Mouse (Mus musculus) lung, embryonic 16.5 days (tissue): ENCODE measurements around the gene Rab25. TPM values are rescaled to one million over a fixed set of nuclear protein-coding genes. Genes with fewer than 3 reads are reported as not detected.
A peak's percentile ranks its signal among the peaks of the same experiment; 100 is the strongest.
"Not testable (repeated sequence)": the region's sequence is repeated elsewhere in the genome, so short reads cannot be mapped to it uniquely, and the experiment has no call there.

ENCODE experiments used
- ATAC-seq: fragments of 200-750 bp; cut with Nextera tagmentation; 2 replicates; pipeline ENCODE4 v1.8.0; 2017; ENCODE audit warnings: low read depth, mild to moderate bottlenecking, moderate library complexity
- H3K27ac ChIP-seq: fragments of 300-500 bp; sonication (generic); 2 replicates; pipeline ENCODE4 v1.5.1; 2014; ENCODE audit warnings: mild to moderate bottlenecking, control low read depth, low read length
- H3K27me3 ChIP-seq: fragments of 300-500 bp; sonication (generic); 2 replicates; pipeline ENCODE4 v1.6.1; 2014; ENCODE audit warnings: low read depth, low read length, mixed read lengths; ENCODE audit not compliant: control insufficient read depth, insufficient read depth
- H3K36me3 ChIP-seq: fragments of 300-500 bp; sonication (generic); 2 replicates; pipeline ENCODE4 v1.6.1; 2014; ENCODE audit warnings: low read length; ENCODE audit not compliant: control insufficient read depth, insufficient read depth
- H3K4me1 ChIP-seq: fragments of 300-500 bp; sonication (generic); replicated peaks from 2 replicates; pipeline ENCODE4 v1.6.1; 2014; ENCODE audit warnings: low read length, mixed read lengths; ENCODE audit not compliant: control insufficient read depth, insufficient read depth
- H3K4me2 ChIP-seq: fragments of 300-500 bp; sonication (generic); 2 replicates; pipeline ENCODE4 v1.6.1; 2014; ENCODE audit warnings: low read depth, low read length, control low read depth
- H3K4me3 ChIP-seq: fragments of 300-500 bp; sonication (generic); 2 replicates; pipeline ENCODE4 v1.5.1; 2014; ENCODE audit warnings: mild to moderate bottlenecking, low read length, control low read depth
- H3K9ac ChIP-seq: fragments of 300-500 bp; sonication (generic); 2 replicates; pipeline ENCODE4 v1.6.1; 2014; ENCODE audit warnings: low read length, control low read depth
- H3K9me3 ChIP-seq: fragments of 300-500 bp; sonication (generic); 2 replicates; pipeline ENCODE4 v1.6.1; 2016; ENCODE audit warnings: low read length; ENCODE audit not compliant: control insufficient read depth
- WGBS: fragments of 180-500 bp; shearing (Covaris S2); extraction: QIAGEN DNeasy Blood & Tissue Kit; methylation state at CpG from one replicate; pipeline ENCODE4 v1.1.7; 2014; 5-methylcytosine and 5-hydroxymethylcytosine counted together
- polyA plus RNA-seq: library from polyadenylated mRNA; unstranded; fragments of >200 nt; fragmentation: Nextera tagmentation; extraction: Ambion mirVana; gene quantifications from 2 replicates; pipeline ENCODE4 v1.2.1, GENCODE M21; 2015

Gene Rab25
- polyA plus RNA-seq, 1 experiment from 2014 or later: 48.0 TPM

DNA sequence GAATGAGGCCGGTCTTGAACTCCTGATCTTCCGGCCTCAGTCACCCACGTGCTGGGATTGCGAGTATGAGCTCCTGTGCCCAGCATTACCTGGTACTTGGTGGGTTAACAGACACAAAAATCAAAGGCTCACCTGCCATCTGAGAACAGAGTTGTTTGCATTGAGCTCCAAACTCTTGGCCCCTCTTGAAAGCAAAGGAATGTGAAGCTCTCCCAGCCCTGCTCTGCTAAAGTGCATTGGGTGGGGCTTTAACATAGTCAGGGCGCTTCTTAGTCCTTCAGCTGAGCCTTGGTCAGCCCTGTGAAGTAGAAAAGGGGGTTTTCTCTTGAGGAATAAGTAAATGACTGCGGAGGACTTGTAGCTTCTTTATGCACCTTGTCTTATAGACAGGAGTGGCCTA, 37.7 kb upstream of the Rab25 start:
- Histone ChIP-seq H3K27me3 (no peaks in the 10 kb centered on the region), H3K9ac (no peak overlapping the region), H3K4me2 (no peak overlapping the region), H3K9me3 (no peaks in the 10 kb centered on the region), H3K27ac (peak overlapping the region; percentile 85), H3K36me3 (peaks cover 36% of the 10 kb centered on the region), H3K4me3 (no peak overlapping the region), H3K4me1 (peaks cover 3% of the 10 kb centered on the region; the same call in 1 of the 2 replicates)
- WGBS: 69% methylated on average over 6 of the region's 6 CpGs
- ATAC-seq: peak; percentile 88

GRCm38 (mm10) chr3:88579454-88580117, 31.5 kb upstream of the Rab25 start:
- H3K4me1 ChIP-seq: peaks cover 10% of the 10 kb centered on the region
- H3K9ac ChIP-seq: peak overlapping the region; percentile 96
- peak overlapping the region; percentile 100 for H3K4me3 ChIP-seq
- H3K27ac ChIP-seq: peak overlapping the region; percentile 84
- WGBS: under 1% methylated on average over 34 of the region's 34 CpGs
- peak overlapping the region; percentile 91 for H3K4me2 ChIP-seq
- peak; percentile 91 for ATAC-seq
- H3K9me3 ChIP-seq: no peaks in the 10 kb centered on the region
- H3K36me3 ChIP-seq: peaks cover 23% of the 10 kb centered on the region
- H3K27me3 ChIP-seq: no peaks in the 10 kb centered on the region

DNA sequence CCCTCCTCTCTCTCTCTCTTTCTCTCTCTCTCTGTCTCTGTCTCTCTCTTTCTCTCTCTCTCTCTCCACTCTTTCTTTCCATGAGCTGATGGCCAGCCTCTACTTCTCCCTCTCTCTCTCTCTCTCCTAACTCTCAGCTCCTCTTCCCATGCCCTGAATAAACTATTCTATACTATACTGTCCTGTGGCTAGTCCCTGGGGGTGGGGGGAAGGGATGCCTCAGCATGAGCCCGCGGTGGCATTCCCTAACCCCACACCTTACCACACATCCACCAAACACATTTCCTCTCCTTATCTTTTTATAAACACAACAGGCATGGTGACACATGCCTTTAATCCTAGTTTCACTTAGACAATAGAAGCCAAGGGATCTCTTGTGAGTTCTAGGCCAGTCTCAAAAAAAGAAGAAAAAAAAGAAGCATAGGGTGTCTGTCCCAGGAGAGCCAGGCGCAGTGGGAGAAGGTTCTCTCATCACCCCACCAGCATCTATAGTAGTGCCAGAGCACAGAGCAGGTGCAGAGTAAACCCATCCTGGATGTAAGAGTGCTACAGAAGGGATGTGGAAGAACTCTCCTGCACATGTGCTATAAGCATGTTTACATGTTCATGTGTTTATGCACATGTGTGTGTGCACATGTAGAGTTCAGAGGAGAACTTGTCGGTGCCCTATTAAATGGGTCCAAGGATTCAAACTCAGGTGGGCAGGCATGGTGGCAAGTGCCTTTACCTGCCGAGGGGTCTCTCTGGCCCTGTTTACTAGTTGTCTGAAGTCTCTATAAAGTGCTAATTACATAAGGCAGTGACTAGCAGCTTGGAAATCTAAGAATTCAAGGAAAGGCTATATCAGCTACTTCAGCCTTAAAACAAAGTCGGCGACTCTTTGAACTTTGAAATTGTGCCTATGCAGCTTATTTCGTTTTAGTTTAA, 30.7 kb upstream of the Rab25 start:
- peaks cover 10% of the 10 kb centered on the region for H3K4me1 ChIP-seq
- H3K36me3 ChIP-seq: peaks cover 21% of the 10 kb centered on the region
- H3K27me3 ChIP-seq: no peaks in the 10 kb centered on the region
- H3K4me3 ChIP-seq: peak overlapping the region; percentile 100
- no peak overlapping the region for H3K27ac ChIP-seq
- H3K9ac ChIP-seq: peak overlapping the region; percentile 96
- no peaks in the 10 kb centered on the region for H3K9me3 ChIP-seq
- H3K4me2 ChIP-seq: peak overlapping the region; percentile 91
- peak; percentile 9; the same call in 1 of the 2 replicates for ATAC-seq
- WGBS: 45% methylated on average over 8 of the region's 8 CpGs

DNA sequence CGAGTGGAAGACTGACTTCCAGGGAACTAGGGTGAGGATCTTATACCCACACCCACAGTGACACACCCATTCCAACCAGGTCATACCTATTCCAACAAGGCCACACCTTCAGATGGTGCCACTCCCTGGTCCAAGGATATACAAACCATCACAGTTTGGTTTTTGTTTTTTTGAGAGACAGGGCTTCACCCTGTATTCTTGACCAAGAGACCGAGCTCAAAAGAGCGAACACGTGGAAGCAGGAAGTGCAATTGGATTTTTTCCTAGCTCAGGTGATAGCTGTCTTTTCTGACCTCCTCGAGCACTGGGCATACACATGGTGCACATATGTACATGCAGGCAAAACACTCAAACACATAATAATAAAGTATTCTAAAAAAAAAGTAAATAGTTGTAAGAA, 29.7 kb upstream of the Rab25 start:
- H3K4me2 ChIP-seq, H3K27ac ChIP-seq, H3K4me1 ChIP-seq, H3K9me3 ChIP-seq, H3K4me3 ChIP-seq, H3K9ac ChIP-seq, H3K27me3 ChIP-seq, ATAC-seq: not testable (repeated sequence)
- 82% methylated on average over 5 of the region's 5 CpGs for WGBS
- H3K36me3 ChIP-seq: peaks cover 12% of the 10 kb centered on the region

DNA sequence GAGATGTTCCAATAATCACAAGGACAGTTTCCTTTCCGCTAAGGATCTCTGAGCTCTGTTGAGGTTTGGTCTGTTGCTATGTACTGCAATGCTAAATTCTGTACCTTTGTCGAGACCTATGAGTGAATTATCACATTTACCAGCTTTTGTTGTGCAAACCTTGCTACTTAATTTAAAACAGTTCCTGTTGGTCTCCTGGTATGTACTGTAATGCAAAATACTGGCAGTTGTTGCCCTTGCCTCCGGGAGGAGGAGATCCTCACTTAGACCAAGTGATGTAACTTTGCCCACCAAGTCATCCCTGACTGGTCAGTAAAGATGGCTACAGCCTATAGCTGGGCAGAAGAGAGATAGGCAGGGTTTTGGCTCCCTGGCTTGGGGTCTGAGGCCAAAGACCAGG, 27.4 kb upstream of the Rab25 start, which contains the start of gene Ssr2:
Gene Ssr2 (plus strand): TSS at position 337 of the 400 bp plus-strand sequence.
- Histone ChIP-seq H3K4me2 (no peak within 1 kb of the TSS), H3K27ac (no peak within 1 kb of the TSS), H3K9me3 (no peaks in the 10 kb centered on the region), H3K9ac (no peak within 1 kb of the TSS), H3K4me1 (peaks cover 9% of the 10 kb centered on the region), H3K4me3 (no peak within 1 kb of the TSS), H3K27me3 (no peaks in the 10 kb centered on the region), H3K36me3 (no peaks in the 10 kb centered on the region)
- 79% methylated on average over 3 of the region's 3 CpGs for WGBS
- ATAC-seq: no peak

- Histone ChIP-seq H3K4me3 (no peak overlapping the region), H3K4me2 (no peak overlapping the region), H3K27me3 (no peaks in the 10 kb centered on the region), H3K36me3 (peaks cover 10% of the 10 kb centered on the region), H3K9me3 (no peaks in the 10 kb centered on the region), H3K27ac (no peak overlapping the region), H3K4me1 (no peaks in the 10 kb centered on the region), H3K9ac (no peak overlapping the region)
- 85% methylated on average over 2 of the region's 2 CpGs for WGBS
- no peak for ATAC-seq
These were observed 25.7 kb upstream of the Rab25 start for GRCm38 (mm10) chr3:88573810-88574209.

GRCm38 (mm10) chr3:88572835-88573234, 24.7 kb upstream of the Rab25 start:
- no peak for ATAC-seq
- Histone ChIP-seq H3K4me2 (no peak overlapping the region), H3K4me3 (no peak overlapping the region), H3K27me3 (no peaks in the 10 kb centered on the region), H3K9ac (no peak overlapping the region), H3K9me3 (no peaks in the 10 kb centered on the region), H3K27ac (no peak overlapping the region), H3K36me3 (peaks cover 18% of the 10 kb centered on the region), H3K4me1 (no peaks in the 10 kb centered on the region)
- WGBS: 67% methylated on average over 2 of the region's 2 CpGs

DNA sequence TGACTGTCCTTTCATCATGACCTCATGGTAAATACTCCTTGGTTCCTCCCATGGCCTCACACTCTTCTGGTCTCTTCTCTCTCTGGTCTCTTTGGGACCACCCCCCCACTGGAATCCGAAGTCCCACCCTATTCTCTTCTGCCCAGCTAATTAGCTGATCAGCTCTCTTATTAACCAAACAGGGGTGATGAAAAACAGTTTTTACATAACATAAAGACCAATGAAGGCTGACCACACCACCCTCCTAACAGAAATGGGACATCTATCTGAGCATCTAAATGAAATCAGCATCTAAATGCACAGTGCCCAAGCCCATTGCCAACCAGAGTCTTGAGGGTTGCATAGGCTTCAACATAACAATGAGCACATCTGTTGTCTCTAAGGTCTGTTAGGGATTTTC, 23.8 kb upstream of the Rab25 start:
- Histone ChIP-seq H3K4me1 (no peaks in the 10 kb centered on the region), H3K36me3 (peaks cover 25% of the 10 kb centered on the region), H3K4me2 (no peak overlapping the region), H3K9ac (no peak overlapping the region), H3K27me3 (no peaks in the 10 kb centered on the region), H3K27ac (no peak overlapping the region), H3K9me3 (no peaks in the 10 kb centered on the region), H3K4me3 (no peak overlapping the region)
- WGBS: 90% methylated on average over 1 of the region's 1 CpGs
- ATAC-seq: no peak

GRCm38 (mm10) chr3:88570341-88570740, 22.2 kb upstream of the Rab25 start:
- no peak overlapping the region for H3K9ac ChIP-seq
- no peak overlapping the region for H3K27ac ChIP-seq
- no peaks in the 10 kb centered on the region for H3K9me3 ChIP-seq
- H3K4me2 ChIP-seq: no peak overlapping the region
- WGBS: 82% methylated on average over 10 of the region's 10 CpGs
- peaks cover 38% of the 10 kb centered on the region for H3K36me3 ChIP-seq
- H3K27me3 ChIP-seq: no peaks in the 10 kb centered on the region
- no peak for ATAC-seq
- H3K4me1 ChIP-seq: no peaks in the 10 kb centered on the region
- H3K4me3 ChIP-seq: no peak overlapping the region
